Mouse (Mus musculus): ENCODE data around the gene Mtcl1. TPM values are rescaled to one million over a fixed set of nuclear protein-coding genes. Genes with fewer than 3 reads are reported as not detected.

Gene Mtcl1
- polyA plus RNA-seq, 1 experiment = not detected

DNA sequence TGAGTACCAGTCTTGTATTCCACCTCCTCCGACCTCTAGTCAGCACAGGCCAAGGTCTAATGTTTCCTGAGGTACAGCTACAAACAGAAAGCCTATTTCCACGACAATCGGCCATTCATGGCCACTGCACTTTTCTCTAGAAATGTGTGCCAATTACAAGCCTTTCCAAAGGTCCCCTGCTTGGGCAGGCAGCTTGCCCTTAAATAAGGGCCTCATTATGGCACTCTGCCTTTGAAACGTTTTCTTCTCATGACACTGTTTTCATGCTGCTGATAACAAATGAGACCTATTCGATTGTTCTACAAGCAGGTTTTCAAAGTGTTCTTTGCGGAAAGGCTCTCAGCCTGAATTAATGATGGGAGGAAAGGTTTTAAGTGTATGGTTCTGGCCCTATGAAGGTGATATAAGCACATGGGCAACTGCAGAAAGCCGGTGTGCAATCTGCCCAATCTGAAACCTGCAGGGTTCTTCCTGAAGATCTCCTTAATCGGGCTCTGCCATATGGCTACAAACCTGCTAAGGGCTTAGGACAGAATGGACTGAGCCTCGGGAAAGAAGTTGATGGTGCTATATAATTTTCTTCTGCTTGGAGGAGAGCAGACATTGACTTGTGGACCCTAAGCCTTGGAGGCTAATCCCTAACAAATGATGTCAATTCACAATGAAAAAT is 47.8 kb downstream of the Mtcl1 start:
- TF ChIP-seq GATA1 (IDR thresholded peaks at IDR 0.05; ENCODE audit: low read length) = no peak

DNA sequence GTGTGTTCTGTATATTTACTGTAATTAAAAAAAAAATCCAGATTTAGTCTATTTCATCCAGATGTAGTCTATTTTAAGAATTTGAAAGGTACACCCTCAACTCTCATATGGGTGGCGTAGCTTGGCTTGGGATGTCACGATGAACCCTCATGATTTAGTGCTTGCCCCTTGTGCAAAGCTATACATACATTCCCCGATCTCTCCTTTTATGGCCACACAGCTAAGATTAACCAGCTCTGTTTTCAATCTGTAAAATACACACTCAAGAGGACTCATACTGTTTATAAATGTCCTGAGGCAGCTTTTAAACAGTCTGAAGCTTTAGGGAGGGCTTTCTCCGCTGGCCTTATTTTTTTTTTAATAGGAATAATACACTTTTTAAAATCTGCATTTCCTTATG is 49.8 kb downstream of the Mtcl1 start:
- no peak for TF ChIP-seq GATA1 (IDR thresholded peaks at IDR 0.05; ENCODE audit: low read length)

DNA sequence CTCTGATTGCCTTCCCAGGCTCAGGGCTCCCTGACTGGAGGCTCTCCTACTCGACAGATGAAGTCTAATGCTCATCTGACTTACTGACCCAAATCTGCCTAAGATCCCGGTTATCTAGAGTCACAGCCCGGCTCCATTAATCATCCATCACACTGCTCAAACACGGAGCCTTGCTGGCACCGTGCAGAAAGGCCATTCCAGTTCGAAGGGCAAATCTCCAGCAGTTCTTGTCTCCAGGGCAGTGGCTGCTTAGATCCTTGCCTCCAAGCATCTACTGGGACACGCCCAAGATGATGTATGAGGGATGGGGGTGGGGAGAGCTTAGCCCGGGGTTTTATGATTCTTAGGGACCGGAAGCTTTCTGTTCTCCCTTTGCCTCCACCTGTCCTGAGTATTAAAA is 55.0 kb downstream of the Mtcl1 start:
- TF ChIP-seq GATA1 (IDR thresholded peaks at IDR 0.05; ENCODE audit: low read length) = no peak

DNA sequence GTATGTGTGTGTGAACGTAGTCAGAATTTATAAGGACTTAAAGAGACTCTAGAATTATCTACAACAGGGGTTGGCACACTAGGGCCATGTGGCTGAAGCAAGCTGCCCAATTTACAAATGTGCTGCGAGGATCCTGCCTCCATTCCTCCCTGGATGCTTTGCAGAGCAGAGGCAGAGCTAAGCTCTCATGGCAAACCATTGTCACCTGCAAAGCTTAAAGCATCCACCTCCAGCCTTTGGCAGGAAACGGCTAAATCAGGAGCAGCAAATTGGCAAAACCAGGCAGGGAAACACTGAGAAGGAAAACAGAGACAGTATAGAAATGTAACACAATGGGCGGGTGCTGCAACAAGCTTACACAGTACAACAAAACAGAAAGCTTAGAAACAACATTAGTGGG is 61.2 kb downstream of the Mtcl1 start:
- TF ChIP-seq GATA1 (IDR thresholded peaks at IDR 0.05; ENCODE audit: low read length) = no peak

DNA sequence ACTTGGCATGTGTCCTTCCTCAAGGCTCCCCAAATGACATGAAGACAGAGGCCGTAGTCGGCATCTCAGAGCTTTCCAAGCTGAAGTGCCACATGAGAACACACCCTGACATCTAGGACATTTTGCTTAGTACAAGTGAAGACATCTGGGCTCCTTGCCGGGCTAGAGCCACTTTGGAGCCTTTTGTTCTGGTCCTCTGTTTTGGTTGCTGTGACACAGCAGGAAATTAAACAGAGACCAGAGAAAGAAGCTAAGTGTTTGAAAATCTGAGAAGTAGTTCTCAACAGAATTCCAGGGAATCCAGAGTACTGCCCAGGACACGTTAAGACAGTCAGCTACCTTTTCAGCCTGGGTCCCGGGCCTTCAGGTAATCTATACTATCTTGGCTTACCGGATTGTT is 68.2 kb downstream of the Mtcl1 start:
- no peak for TF ChIP-seq GATA1 (IDR thresholded peaks at IDR 0.05; ENCODE audit: low read length)

DNA sequence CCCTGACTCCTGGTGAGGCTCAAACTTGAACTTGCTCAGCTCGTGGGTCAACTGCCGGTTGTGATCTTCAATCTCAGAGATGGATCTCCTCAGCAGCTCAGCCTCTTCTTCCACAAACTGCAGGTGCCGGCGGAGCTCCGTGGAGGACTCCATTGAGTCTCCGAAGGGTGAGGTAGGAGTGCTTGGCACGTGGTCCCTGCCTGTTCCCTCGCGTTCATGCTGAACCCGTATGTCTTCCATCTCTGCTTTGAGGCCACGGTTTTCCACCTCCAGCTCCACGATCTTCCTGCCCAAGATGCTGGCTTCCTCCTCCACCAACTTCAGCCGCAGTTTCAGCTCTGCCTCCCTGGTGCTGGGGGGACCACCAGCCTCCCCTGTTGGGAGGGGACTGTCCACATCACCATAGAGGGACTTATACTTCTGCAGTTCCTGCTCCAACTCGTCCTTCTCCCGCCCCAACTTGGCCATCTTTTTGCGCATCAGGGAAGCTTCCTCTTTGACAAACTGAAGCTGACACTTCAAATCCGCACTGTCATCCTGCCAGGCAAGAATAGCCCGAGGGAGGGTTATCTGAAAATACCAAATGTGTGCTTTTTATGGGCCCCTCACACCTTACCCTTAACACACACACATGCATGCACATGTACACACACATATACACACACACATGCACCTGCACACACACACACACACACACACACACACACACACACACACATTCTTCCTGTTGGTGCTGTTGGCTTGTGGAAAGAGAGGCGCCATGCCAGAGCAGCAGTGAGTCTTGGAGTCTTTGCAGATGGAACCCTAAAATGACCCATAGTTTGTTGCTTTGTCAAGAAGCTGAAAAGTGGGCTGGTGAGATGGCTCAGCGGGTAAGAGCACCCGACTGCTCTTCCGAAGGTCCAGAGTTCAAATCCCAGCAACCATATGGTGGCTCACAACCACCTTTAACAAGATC is 69.4 kb downstream of the Mtcl1 start:
- TF ChIP-seq GATA1 (IDR thresholded peaks at IDR 0.05; ENCODE audit: low read length) = no peak

DNA sequence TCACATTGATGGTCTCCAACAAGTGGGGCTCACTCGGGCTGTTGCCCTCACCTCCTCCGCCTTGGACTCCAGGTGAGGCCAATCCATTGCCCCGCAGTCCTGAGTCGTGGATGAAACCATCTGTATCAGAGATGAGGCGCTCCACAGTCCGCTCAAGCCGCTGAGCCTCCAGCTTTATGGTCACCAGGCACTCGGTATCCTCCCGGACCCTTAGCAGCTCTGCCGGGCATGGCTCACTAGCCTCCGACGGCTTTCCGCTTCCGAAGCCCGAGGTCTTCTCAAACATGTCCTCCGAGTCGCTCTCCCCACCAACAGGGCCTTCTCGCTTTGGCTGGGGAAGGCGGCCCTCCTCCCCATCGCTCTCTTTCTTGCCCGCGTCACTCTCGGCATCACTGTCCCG is 70.2 kb downstream of the Mtcl1 start:
- TF ChIP-seq GATA1 (IDR thresholded peaks at IDR 0.05; ENCODE audit: low read length) = no peak

DNA sequence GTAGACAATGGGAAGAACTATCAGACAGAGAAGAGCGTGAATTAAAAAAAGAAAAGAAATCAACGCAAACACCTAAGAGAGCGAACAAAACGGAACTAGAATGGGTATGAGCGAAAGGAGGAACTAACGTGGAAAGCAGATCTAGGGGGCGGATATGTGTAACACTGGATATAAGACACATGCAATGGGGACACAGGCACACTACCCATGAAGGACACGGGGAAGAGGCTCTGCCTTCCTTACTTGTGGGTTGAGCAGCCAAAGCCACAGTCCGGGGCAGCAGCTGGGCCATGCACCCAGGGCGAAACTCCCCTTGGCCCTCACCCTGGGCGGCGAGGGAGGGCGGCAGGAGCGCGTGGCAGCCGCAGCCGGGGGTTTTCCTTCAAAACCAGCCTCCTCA is 71.4 kb downstream of the Mtcl1 start:
- TF ChIP-seq GATA1 (IDR thresholded peaks at IDR 0.05; ENCODE audit: low read length) = no peak

DNA sequence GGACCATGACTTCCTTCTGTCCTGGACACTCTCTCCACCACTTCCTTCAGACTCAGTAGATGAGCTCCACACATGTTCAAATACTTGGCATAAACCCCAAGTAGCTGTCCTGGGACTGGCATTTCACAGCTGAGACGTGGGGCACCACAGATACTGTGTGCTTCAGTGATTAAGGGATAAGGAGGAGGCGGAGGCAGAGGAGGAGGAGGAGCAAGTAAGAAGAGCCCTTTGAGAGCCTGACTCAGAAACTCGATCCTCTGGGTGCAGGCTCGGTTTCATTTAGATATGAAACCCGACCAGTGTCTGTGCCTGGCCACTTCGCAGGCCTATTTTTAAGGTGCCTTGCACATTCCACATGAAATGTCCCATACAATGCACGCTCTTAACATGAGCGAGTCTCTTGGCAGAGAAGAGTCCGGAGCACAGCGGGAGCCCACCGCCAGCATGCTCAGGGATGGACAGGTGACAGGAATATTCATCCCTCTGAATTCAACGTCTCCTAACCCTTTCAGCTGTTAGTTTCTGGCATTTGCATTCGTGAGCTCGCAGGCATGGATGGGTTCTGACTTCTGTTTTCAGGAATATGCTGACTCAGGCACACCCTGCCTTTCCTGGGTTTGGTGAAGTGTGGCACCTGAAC is 74.8 kb downstream of the Mtcl1 start:
- no peak for TF ChIP-seq GATA1 (IDR thresholded peaks at IDR 0.05; ENCODE audit: low read length)

DNA sequence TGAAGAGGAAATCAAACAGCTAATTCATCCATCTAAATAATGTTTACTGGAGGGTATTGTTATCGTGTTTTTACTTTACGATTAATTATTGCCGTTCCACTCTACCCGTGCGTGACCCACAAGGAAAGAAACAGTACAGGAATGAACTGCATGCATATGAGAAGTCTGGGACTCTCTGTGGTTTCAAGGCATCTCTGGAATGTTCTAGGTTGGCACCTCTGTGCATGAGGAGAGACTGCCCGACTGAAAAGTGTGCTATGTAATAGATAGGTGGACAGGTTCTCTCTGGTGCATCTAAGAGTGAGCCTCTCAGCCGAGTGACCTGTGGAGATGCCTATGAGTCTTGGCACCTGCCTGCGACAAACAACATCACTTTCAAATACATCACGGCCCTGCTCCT is 78.7 kb downstream of the Mtcl1 start:
- TF ChIP-seq GATA1 (IDR thresholded peaks at IDR 0.05; ENCODE audit: low read length) = no peak

DNA sequence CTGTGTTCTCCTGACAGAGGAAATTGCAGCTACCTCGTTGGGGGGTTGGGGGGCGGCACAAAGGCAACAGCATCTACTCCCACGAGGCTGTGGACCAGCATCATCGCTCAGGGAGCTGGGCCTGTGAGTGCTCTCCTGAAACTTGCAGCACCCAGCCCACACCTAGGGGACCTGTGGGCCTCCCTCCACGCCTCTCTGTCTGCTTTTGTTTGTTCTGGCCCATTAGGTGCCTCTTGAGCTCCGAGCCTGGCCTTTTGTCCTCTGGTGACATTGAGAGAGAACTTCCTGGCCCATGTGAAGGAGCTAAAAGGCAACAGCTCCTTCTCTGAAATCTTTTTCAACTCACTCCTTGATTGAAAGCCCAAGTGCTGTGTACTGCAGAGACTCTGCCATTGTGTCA is 79.8 kb downstream of the Mtcl1 start:
- no peak for TF ChIP-seq GATA1 (IDR thresholded peaks at IDR 0.05; ENCODE audit: low read length)

DNA sequence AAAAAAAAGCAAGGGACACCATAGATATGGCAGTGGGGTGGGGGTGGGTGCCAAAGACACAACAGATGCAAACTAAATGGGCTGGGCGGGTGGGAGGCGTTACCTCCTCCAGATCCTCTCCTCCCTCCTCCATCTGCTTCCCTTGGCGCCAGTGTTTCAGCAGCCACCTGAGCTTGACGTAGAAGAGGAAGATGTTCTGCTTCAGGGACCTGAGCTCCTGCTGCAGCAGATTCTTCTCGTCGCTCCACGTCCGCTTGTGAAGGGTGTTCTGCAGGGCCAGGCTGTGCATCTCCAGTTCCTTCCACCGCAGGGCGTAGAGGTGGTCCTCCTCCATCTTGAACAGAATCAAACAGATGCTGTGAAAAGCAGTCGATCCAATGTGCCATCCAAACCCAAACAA is 81.4 kb downstream of the Mtcl1 start:
- no peak for TF ChIP-seq GATA1 (IDR thresholded peaks at IDR 0.05; ENCODE audit: low read length)

DNA sequence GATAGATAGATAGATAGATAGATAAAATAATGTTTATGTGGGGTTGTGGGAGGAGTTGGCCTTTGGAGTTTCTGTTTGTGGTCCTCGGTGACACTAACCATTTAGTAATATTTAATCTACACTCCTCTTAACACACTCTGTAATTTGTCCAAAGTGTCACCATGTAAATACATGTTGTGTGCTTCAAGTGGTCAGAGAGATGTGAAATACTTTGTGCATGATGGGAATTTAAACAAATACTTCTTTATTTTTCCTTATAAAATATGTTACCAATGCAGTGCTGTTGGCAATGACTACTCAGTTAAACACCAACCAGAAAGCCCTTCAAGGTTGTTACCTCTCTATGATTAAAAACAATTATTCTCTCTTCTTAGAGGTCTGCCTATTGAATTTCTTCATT is 83.9 kb downstream of the Mtcl1 start:
- no peak for TF ChIP-seq GATA1 (IDR thresholded peaks at IDR 0.05; ENCODE audit: low read length)

DNA sequence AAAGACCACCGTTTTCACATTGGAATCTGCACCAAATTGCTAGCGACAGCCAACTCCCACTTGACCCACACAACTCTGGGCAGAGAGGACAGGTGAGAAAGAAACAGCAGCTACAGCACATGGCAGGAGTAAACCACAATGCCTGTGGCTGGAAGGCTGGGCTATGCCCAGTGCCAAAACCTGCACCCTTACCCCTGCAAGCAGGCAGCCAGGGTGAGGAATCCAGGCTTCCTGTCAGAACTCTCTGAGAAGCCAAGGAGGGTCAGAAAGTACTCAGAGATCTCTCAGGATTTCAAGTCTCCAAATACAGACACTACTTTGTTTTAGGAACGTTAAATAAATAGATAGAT is 84.3 kb downstream of the Mtcl1 start:
- no peak for TF ChIP-seq GATA1 (IDR thresholded peaks at IDR 0.05; ENCODE audit: low read length)

DNA sequence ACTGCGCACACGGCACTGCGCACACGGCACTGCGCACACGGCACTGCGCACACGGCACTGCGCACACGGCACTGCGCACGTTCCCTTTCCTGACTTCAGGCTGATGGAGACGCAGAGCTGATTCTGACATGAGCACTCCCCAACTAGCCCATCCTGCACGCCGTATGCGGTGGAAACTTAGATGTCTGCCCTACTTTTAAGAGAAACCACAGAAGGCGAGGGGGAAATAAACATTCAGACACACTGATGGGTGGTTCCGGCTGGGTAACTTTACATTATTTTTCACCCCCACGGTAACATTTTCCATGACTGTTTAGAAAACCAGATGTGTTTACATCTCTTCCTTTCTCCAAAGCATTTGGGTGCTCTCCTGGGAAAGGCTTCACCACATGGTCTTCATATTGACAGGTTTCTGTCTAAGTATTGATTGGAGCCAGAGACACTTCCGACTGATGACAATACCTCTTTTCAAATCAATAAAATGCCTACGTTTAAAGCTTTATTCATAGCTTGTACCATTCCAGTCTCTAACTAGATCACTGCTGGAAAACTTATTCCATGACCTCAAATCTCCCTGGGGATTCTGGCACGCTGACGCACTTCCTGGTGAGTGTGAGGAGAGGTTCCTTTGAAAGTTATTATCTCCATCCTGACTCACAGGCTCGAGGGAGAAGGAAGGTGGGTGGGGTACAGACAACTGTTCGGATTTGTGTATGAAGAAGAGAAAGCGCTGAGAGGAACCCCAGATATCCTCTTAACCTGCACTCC is 84.8 kb downstream of the Mtcl1 start:
- TF ChIP-seq GATA1 (IDR thresholded peaks at IDR 0.05; ENCODE audit: low read length) = no peak

Data from G1E-ER4 (cell line).